Mouse (Mus musculus): ENCODE measurements at regions not wholly inside any gene's neighbourhood (a gene's known extent, or its start where the extent isn't known, plus 50 kb on each side); places are given as distances from the start of the nearest gene placed in this dataset.

- DNase-seq (ENCODE audit: low spot score in 2 of 2), result no peak
These were observed 2945.6 kb upstream of the 5930422O12Rik start for GRCm38 (mm10) chr8:30482956-30483355.

- DNase-seq (ENCODE audit: low spot score in 2 of 2), result no peak
These were observed 2933.6 kb upstream of the 5930422O12Rik start for GRCm38 (mm10) chr8:30494851-30495355.

GRCm38 (mm10) chr8:30502164-30502563, 2926.3 kb upstream of the 5930422O12Rik start:
- DNase-seq (ENCODE audit: low spot score in 2 of 2), result no peak

- DNase-seq (ENCODE audit: low spot score in 2 of 2), result peak in 1 of 2 experiments; percentile 7
These were observed 2917.2 kb upstream of the 5930422O12Rik start for GRCm38 (mm10) chr8:30511358-30511757.

- no peak for DNase-seq (ENCODE audit: low spot score in 2 of 2)
These were observed 2905.6 kb upstream of the 5930422O12Rik start for GRCm38 (mm10) chr8:30522806-30523462.

GRCm38 (mm10) chr8:30532862-30533500, 2895.5 kb upstream of the 5930422O12Rik start:
- DNase-seq (ENCODE audit: low spot score in 2 of 2), result no peak

- DNase-seq (ENCODE audit: low spot score in 2 of 2), result no peak
These were observed 2895.0 kb upstream of the 5930422O12Rik start for GRCm38 (mm10) chr8:30533501-30533870.

GRCm38 (mm10) chr8:30535450-30535849, 2893.1 kb upstream of the 5930422O12Rik start:
- no peak for DNase-seq (ENCODE audit: low spot score in 2 of 2)

- DNase-seq (ENCODE audit: low spot score in 2 of 2), result no peak
These were observed 2886.3 kb upstream of the 5930422O12Rik start for GRCm38 (mm10) chr8:30542196-30542595.

- no peak for DNase-seq (ENCODE audit: low spot score in 2 of 2)
These were observed 2880.7 kb upstream of the 5930422O12Rik start for GRCm38 (mm10) chr8:30547820-30548219.

GRCm38 (mm10) chr8:30551051-30551450, 2877.5 kb upstream of the 5930422O12Rik start:
- no peak for DNase-seq (ENCODE audit: low spot score in 2 of 2)

GRCm38 (mm10) chr8:30557429-30557828, 2871.1 kb upstream of the 5930422O12Rik start:
- DNase-seq (ENCODE audit: low spot score in 2 of 2), result no peak

GRCm38 (mm10) chr8:30561323-30562207, 2866.9 kb upstream of the 5930422O12Rik start:
- no peak for DNase-seq (ENCODE audit: low spot score in 2 of 2)

- no peak for DNase-seq (ENCODE audit: low spot score in 2 of 2)
These were observed 2858.7 kb upstream of the 5930422O12Rik start for GRCm38 (mm10) chr8:30569799-30570198.

GRCm38 (mm10) chr8:30570547-30570946, 2858.0 kb upstream of the 5930422O12Rik start:
- no peak for DNase-seq (ENCODE audit: low spot score in 2 of 2)

- no peak for DNase-seq (ENCODE audit: low spot score in 2 of 2)
These were observed 2841.0 kb upstream of the 5930422O12Rik start for GRCm38 (mm10) chr8:30587508-30587907.

- no peak for DNase-seq (ENCODE audit: low spot score in 2 of 2)
These were observed 2826.1 kb upstream of the 5930422O12Rik start for GRCm38 (mm10) chr8:30602421-30602820.

GRCm38 (mm10) chr8:30630332-30630731, 2798.2 kb upstream of the 5930422O12Rik start:
- no peak for DNase-seq (ENCODE audit: low spot score in 2 of 2)

GRCm38 (mm10) chr8:30636791-30637190, 2791.7 kb upstream of the 5930422O12Rik start:
- no peak for DNase-seq (ENCODE audit: low spot score in 2 of 2)

GRCm38 (mm10) chr8:30642866-30643690, 2785.4 kb upstream of the 5930422O12Rik start:
- no peak for DNase-seq (ENCODE audit: low spot score in 2 of 2)

GRCm38 (mm10) chr8:30648497-30648896, 2780.0 kb upstream of the 5930422O12Rik start:
- no peak for DNase-seq (ENCODE audit: low spot score in 2 of 2)
